Mouse (Mus musculus): ENCODE data around the gene Ndufa7. TPM values are rescaled to one million over a fixed set of nuclear protein-coding genes. Genes with fewer than 3 reads are reported as not detected.
"Not testable (repeated sequence)": the region's sequence is repeated elsewhere in the genome, so short reads cannot be mapped to it uniquely, and the experiment has no call there.

Gene Ndufa7
- polyA plus RNA-seq, 1 experiment = 327 TPM

GRCm38 (mm10) chr17:33812475-33812874 lies 11.9 kb upstream of the Ndufa7 start:
- TF ChIP-seq CTCF (IDR thresholded peaks at IDR 0.05; ENCODE audit: borderline replicate concordance, extremely low read depth, insufficient read depth, insufficient read length) (no peak), POLR2A (IDR thresholded peaks at IDR 0.05; ENCODE audit: borderline replicate concordance, extremely low read depth, insufficient read depth, insufficient read length, poor library complexity, severe bottlenecking) (no peak)
- no peak for DNase-seq (ENCODE audit: low read depth)

GRCm38 (mm10) chr17:33812990-33813389 lies 11.4 kb upstream of the Ndufa7 start:
- no peak for TF ChIP-seq CTCF (IDR thresholded peaks at IDR 0.05; ENCODE audit: borderline replicate concordance, extremely low read depth, insufficient read depth, insufficient read length)
- no peak for TF ChIP-seq POLR2A (IDR thresholded peaks at IDR 0.05; ENCODE audit: borderline replicate concordance, extremely low read depth, insufficient read depth, insufficient read length, poor library complexity, severe bottlenecking)
- DNase-seq (ENCODE audit: low read depth) = no peak

GRCm38 (mm10) chr17:33815399-33815798 lies 9.0 kb upstream of the Ndufa7 start:
- no peak for DNase-seq (ENCODE audit: low read depth)
- no peak for TF ChIP-seq CTCF (IDR thresholded peaks at IDR 0.05; ENCODE audit: borderline replicate concordance, extremely low read depth, insufficient read depth, insufficient read length)

GRCm38 (mm10) chr17:33816612-33817011 lies 7.8 kb upstream of the Ndufa7 start:
- TF ChIP-seq POLR2A (IDR thresholded peaks at IDR 0.05; ENCODE audit: borderline replicate concordance, extremely low read depth, insufficient read depth, insufficient read length, poor library complexity, severe bottlenecking) = no peak
- TF ChIP-seq CTCF (IDR thresholded peaks at IDR 0.05; ENCODE audit: borderline replicate concordance, extremely low read depth, insufficient read depth, insufficient read length) = no peak
- DNase-seq (ENCODE audit: low read depth) = peak; percentile 23

DNA sequence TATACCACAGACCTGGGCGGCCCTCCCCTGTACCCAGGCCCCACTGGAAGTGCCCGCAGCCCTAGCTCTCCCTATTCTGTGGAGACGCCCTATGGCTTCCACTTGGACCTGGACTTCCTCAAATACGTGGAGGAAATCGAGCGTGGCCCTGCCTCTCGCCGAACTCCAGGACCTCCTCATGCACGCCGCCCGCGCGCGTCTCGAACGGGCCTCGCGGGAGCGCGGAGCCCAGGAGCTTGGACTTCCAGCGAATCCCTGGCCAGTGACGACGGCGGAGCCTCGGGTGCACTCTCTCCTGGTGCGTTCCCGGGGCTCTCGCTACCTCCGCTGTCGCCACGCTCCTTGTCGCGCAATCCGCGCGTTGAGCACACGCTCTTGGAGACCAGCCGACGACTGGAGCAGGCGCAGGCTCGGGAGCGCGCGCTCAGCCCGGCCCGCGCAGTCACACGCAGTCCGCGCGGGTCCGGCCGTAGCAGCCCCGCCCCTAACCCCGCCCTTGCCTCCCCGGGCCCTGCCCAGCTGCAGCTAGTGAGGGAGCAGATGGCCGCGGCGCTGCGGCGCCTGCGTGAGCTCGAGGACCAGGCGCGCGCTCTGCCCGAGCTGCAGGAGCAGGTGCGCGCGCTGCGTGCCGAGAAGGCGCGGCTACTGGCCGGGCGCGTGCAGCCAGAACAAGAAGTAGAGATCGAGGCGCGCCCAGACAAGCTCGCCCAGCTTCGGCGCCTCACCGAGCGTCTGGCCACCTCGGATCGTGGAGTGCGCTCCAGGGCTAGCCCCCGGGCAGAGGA lies 7.0 kb upstream of the Ndufa7 start:
- TF ChIP-seq POLR2A (IDR thresholded peaks at IDR 0.05; ENCODE audit: borderline replicate concordance, extremely low read depth, insufficient read depth, insufficient read length, poor library complexity, severe bottlenecking) (peak; percentile 41; the same call in 1 of the 2 replicates), CTCF (IDR thresholded peaks at IDR 0.05; ENCODE audit: borderline replicate concordance, extremely low read depth, insufficient read depth, insufficient read length) (no peak)
- DNase-seq (ENCODE audit: low read depth) = peak; percentile 99

DNA sequence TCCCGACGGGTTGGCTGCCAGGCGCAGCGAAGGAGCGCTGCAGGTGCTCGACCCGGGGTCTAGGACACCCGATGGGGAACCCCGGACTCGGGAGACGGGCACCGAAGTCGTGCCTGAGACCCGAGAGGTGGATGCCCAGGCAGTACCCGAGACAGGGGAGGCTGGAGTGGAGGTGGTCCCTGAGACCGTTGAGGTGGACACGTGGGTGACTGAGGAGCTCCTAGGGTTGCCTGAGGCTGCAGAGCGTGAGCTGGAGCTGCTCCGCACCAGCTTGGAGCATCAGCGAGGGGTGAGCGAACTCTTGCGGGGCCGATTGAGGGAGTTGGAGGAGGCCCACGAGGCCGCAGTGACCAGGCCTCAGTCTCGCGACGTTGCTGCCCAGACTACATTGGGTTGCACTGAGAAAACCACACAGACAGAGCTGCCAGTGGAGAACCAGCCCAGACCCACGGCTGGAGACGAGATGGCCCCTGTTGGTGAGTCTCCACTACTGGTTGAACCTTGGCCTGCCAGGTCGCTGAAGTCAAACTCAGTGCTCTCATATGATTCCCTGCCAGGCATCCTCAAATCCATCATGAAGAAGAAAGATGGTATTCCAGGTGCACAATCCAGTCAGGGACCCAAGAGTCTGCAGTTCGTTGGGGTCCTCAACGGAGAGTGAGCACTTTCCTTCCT lies 6.3 kb upstream of the Ndufa7 start:
- TF ChIP-seq CTCF (IDR thresholded peaks at IDR 0.05; ENCODE audit: borderline replicate concordance, extremely low read depth, insufficient read depth, insufficient read length) = no peak
- no peak for TF ChIP-seq POLR2A (IDR thresholded peaks at IDR 0.05; ENCODE audit: borderline replicate concordance, extremely low read depth, insufficient read depth, insufficient read length, poor library complexity, severe bottlenecking)
- peak; percentile 46 for DNase-seq (ENCODE audit: low read depth)

DNA sequence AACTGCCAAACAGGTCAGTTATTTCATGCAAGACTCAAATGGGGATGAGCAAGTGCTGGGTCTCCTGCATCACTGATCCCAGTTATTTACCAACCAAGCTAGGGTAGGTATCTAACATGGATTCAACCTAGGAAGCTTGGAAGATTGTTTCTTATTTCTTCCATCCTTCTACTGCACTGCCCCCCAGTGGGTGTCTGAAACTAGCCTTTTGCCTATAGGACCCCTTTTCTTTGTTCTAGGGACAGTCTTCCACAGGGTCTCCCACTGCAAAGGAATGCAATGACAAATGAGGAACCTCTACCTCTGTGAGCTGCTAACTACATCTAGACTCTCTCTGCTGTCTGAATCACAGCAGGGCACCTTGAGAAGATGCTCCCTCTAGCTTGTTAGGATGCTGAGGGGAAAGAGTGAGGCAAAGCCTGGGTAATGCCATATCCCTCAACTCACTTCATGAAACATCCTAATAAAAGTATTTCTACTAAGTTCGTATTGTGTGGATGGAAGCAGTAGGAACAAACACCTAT lies 1.9 kb upstream of the Ndufa7 start:
- DNase-seq (ENCODE audit: low read depth) = no peak
- TF ChIP-seq POLR2A (IDR thresholded peaks at IDR 0.05; ENCODE audit: borderline replicate concordance, extremely low read depth, insufficient read depth, insufficient read length, poor library complexity, severe bottlenecking) (no peak), CTCF (IDR thresholded peaks at IDR 0.05; ENCODE audit: borderline replicate concordance, extremely low read depth, insufficient read depth, insufficient read length) (no peak)

- DNase-seq (ENCODE audit: low read depth) = not testable (repeated sequence)
Measured at GRCm38 (mm10) chr17:33823171-33823570, 1.2 kb upstream of the Ndufa7 start.

GRCm38 (mm10) chr17:33824997-33825330 lies 592 bp downstream of the Ndufa7 start:
- DNase-seq (ENCODE audit: low read depth) = not testable (repeated sequence)

- TF ChIP-seq POLR2A (IDR thresholded peaks at IDR 0.05; ENCODE audit: borderline replicate concordance, extremely low read depth, insufficient read depth, insufficient read length, poor library complexity, severe bottlenecking) (no peak), CTCF (IDR thresholded peaks at IDR 0.05; ENCODE audit: borderline replicate concordance, extremely low read depth, insufficient read depth, insufficient read length) (no peak)
Measured at GRCm38 (mm10) chr17:33825462-33825861, 1.1 kb downstream of the Ndufa7 start.

DNA sequence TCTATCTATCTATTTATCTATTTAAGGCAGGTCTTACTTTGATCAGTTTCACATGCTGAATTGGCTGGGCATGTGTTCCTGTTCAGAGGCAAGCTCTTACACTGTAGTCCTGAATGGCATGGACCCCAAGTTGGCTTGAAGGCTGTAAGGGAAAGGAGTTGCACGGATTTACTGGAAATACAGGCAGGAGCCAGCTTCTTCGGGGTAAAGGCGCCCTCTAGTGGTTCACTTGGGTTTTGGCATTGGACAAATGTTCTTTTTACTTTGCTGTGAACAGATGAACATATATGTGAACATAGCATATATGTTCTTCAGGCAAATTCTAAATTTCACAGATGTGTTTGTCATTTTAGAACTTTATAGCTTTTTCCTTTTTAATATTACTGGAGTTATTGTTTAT lies 2.5 kb downstream of the Ndufa7 start:
- TF ChIP-seq CTCF (IDR thresholded peaks at IDR 0.05; ENCODE audit: borderline replicate concordance, extremely low read depth, insufficient read depth, insufficient read length) (peak; percentile 87), POLR2A (IDR thresholded peaks at IDR 0.05; ENCODE audit: borderline replicate concordance, extremely low read depth, insufficient read depth, insufficient read length, poor library complexity, severe bottlenecking) (no peak)
- peak; percentile 91 for DNase-seq (ENCODE audit: low read depth)

More at GRCm38 (mm10) chr17:33825462-33825861, 1.1 kb downstream of the Ndufa7 start:
- DNase-seq (ENCODE audit: low read depth) = no peak

GRCm38 (mm10) chr17:33828892-33829291 lies 4.5 kb downstream of the Ndufa7 start:
- TF ChIP-seq POLR2A (IDR thresholded peaks at IDR 0.05; ENCODE audit: borderline replicate concordance, extremely low read depth, insufficient read depth, insufficient read length, poor library complexity, severe bottlenecking) = no peak
- no peak for TF ChIP-seq CTCF (IDR thresholded peaks at IDR 0.05; ENCODE audit: borderline replicate concordance, extremely low read depth, insufficient read depth, insufficient read length)
- DNase-seq (ENCODE audit: low read depth) = peak; percentile 50

Measured in brain, embryonic 14.5 days (tissue).